Mouse (Mus musculus) heart, embryonic 12.5 days (tissue): Measurements from ENCODE around the gene U2af2. TPM values are rescaled to one million over a fixed set of nuclear protein-coding genes. Genes with fewer than 3 reads are reported as not detected.

Experiments
- ATAC-seq: fragments of 200-750 bp; cut with Nextera tagmentation; 2 replicates; pipeline ENCODE4 v1.8.0; 2017; ENCODE audit warnings: moderate TSS enrichment, moderate library complexity; ENCODE audit not compliant: insufficient number of reproducible peaks, low FRiP score
- H3K27ac ChIP-seq: fragments of 300-500 bp; sonication (generic); 2 replicates; pipeline ENCODE4 v1.5.1; 2016; ENCODE audit warnings: mild to moderate bottlenecking, moderate library complexity; ENCODE audit not compliant: poor library complexity, severe bottlenecking
- H3K27me3 ChIP-seq: fragments of 300-500 bp; sonication (generic); replicated peaks from 2 replicates; pipeline ENCODE4 v1.6.1; 2016; ENCODE audit warnings: mild to moderate bottlenecking, moderate library complexity
- H3K36me3 ChIP-seq: fragments of 300-500 bp; sonication (generic); 2 replicates; pipeline ENCODE4 v1.6.1; 2016; ENCODE audit warnings: mild to moderate bottlenecking, moderate library complexity
- H3K4me1 ChIP-seq: fragments of 300-500 bp; sonication (generic); replicated peaks from 2 replicates; pipeline ENCODE4 v1.6.1; 2016; ENCODE audit warnings: mild to moderate bottlenecking
- H3K4me2 ChIP-seq: fragments of 300-500 bp; sonication (generic); 2 replicates; pipeline ENCODE4 v1.6.1; 2016; ENCODE audit warnings: mild to moderate bottlenecking, moderate library complexity
- H3K4me3 ChIP-seq: fragments of 300-500 bp; sonication (generic); 2 replicates; pipeline ENCODE4 v1.5.1; 2016; ENCODE audit warnings: mild to moderate bottlenecking
- H3K9ac ChIP-seq: fragments of 300-500 bp; sonication (generic); 2 replicates; pipeline ENCODE4 v1.6.1; 2016; ENCODE audit warnings: mild to moderate bottlenecking, moderate library complexity
- H3K9me3 ChIP-seq: fragments of 300-500 bp; sonication (generic); replicated peaks from 2 replicates; pipeline ENCODE4 v1.6.1; 2016; ENCODE audit warnings: mild to moderate bottlenecking, moderate library complexity
- WGBS: fragments of 180-500 bp; shearing (Covaris S2); methylation state at CpG from one replicate; pipeline ENCODE4 v1.1.7; 2016; 5-methylcytosine and 5-hydroxymethylcytosine counted together
- polyA plus RNA-seq: library from polyadenylated mRNA; unstranded; fragments of >200 nt; fragmentation: Nextera tagmentation; extraction: Ambion mirVana; gene quantifications from 2 replicates; pipeline ENCODE4 v1.2.1, GENCODE M21; 2016

Gene U2af2
- polyA plus RNA-seq, 1 experiment from 2014 or later: 81.7 TPM

- Histone ChIP-seq H3K9me3 (no peaks in the 10 kb centered on the region), H3K36me3 (peaks cover 44% of the 10 kb centered on the region), H3K4me1 (peaks cover 13% of the 10 kb centered on the region), H3K4me2 (peak within 1 kb of the TSS; percentile 90), H3K27me3 (no peaks in the 10 kb centered on the region), H3K9ac (peak within 1 kb of the TSS; percentile 97), H3K27ac (peak within 1 kb of the TSS; percentile 97), H3K4me3 (peak within 1 kb of the TSS; percentile 95)
- peak; percentile 92 for ATAC-seq
- under 1% methylated on average over 49 of the region's 49 CpGs for WGBS
Measured at GRCm38 (mm10) chr7:5020000-5020681, 41.8 kb upstream of the U2af2 start, which contains the start of the genes Zfp865 and Ccdc106. Gene Zfp865 (plus strand): TSS chr7:5020376. Gene Ccdc106 (plus strand): TSS chr7:5020553.

GRCm38 (mm10) chr7:5020685-5021084 is 41.3 kb upstream of the U2af2 start:
- Histone ChIP-seq H3K27ac (peak overlapping the region; percentile 97), H3K27me3 (no peaks in the 10 kb centered on the region), H3K9me3 (no peaks in the 10 kb centered on the region), H3K36me3 (peaks cover 49% of the 10 kb centered on the region), H3K9ac (peak overlapping the region; percentile 97), H3K4me3 (peak overlapping the region; percentile 95), H3K4me1 (peaks cover 13% of the 10 kb centered on the region), H3K4me2 (peak overlapping the region; percentile 90)
- ATAC-seq: peak; percentile 6; the same call in 1 of the 2 replicates
- under 1% methylated on average over 15 of the region's 15 CpGs for WGBS

- 49% methylated on average over 5 of the region's 5 CpGs for WGBS
- H3K27me3 ChIP-seq: no peaks in the 10 kb centered on the region
- no peak for ATAC-seq
Measured at GRCm38 (mm10) chr7:5021197-5021596, 40.7 kb upstream of the U2af2 start.

GRCm38 (mm10) chr7:5029543-5029942 is 32.4 kb upstream of the U2af2 start:
- peaks cover 97% of the 10 kb centered on the region for H3K36me3 ChIP-seq
- H3K27me3 ChIP-seq: no peaks in the 10 kb centered on the region
- WGBS: 89% methylated on average over 22 of the region's 22 CpGs
- H3K4me1 ChIP-seq: no peaks in the 10 kb centered on the region
- no peak for ATAC-seq
- H3K9ac ChIP-seq: no peak overlapping the region
- H3K4me2 ChIP-seq: no peak overlapping the region
- H3K27ac ChIP-seq: no peak overlapping the region
- peaks cover 50% of the 10 kb centered on the region for H3K9me3 ChIP-seq
- no peak overlapping the region for H3K4me3 ChIP-seq

More at GRCm38 (mm10) chr7:5021197-5021596, 40.7 kb upstream of the U2af2 start:
- Histone ChIP-seq H3K4me1 (peaks cover 9% of the 10 kb centered on the region), H3K4me2 (peak overlapping the region; percentile 90), H3K4me3 (peak overlapping the region; percentile 95), H3K27ac (peak overlapping the region; percentile 97), H3K9me3 (no peaks in the 10 kb centered on the region), H3K9ac (peak overlapping the region; percentile 97), H3K36me3 (peaks cover 55% of the 10 kb centered on the region)

GRCm38 (mm10) chr7:5029946-5030345 is 32.0 kb upstream of the U2af2 start:
- no peak overlapping the region for H3K27ac ChIP-seq
- H3K4me1 ChIP-seq: no peaks in the 10 kb centered on the region
- peaks cover 50% of the 10 kb centered on the region for H3K9me3 ChIP-seq
- H3K4me2 ChIP-seq: no peak overlapping the region
- H3K27me3 ChIP-seq: no peaks in the 10 kb centered on the region
- WGBS: 86% methylated on average over 21 of the region's 21 CpGs
- ATAC-seq: no peak
- H3K4me3 ChIP-seq: no peak overlapping the region
- H3K36me3 ChIP-seq: peaks cover 97% of the 10 kb centered on the region
- H3K9ac ChIP-seq: no peak overlapping the region

GRCm38 (mm10) chr7:5030554-5031275 is 31.2 kb upstream of the U2af2 start:
- peaks cover 98% of the 10 kb centered on the region for H3K36me3 ChIP-seq
- no peak overlapping the region for H3K4me2 ChIP-seq
- no peaks in the 10 kb centered on the region for H3K4me1 ChIP-seq
- no peak overlapping the region for H3K27ac ChIP-seq
- no peak overlapping the region for H3K4me3 ChIP-seq
- WGBS: 81% methylated on average over 63 of the region's 63 CpGs
- no peak for ATAC-seq
- peaks cover 54% of the 10 kb centered on the region for H3K9me3 ChIP-seq
- no peaks in the 10 kb centered on the region for H3K27me3 ChIP-seq
- no peak overlapping the region for H3K9ac ChIP-seq

GRCm38 (mm10) chr7:5031496-5031895 is 30.4 kb upstream of the U2af2 start:
- no peak overlapping the region for H3K4me3 ChIP-seq
- no peaks in the 10 kb centered on the region for H3K27me3 ChIP-seq
- ATAC-seq: no peak
- no peak overlapping the region for H3K9ac ChIP-seq
- no peaks in the 10 kb centered on the region for H3K4me1 ChIP-seq
- H3K27ac ChIP-seq: no peak overlapping the region
- no peak overlapping the region for H3K4me2 ChIP-seq
- H3K36me3 ChIP-seq: peaks cover 98% of the 10 kb centered on the region
- H3K9me3 ChIP-seq: peaks cover 56% of the 10 kb centered on the region
- WGBS: 77% methylated on average over 46 of the region's 46 CpGs

- Histone ChIP-seq H3K9me3 (peaks cover 48% of the 10 kb centered on the region), H3K4me2 (no peak within 1 kb of the TSS), H3K36me3 (peaks cover 77% of the 10 kb centered on the region), H3K4me1 (peaks cover 7% of the 10 kb centered on the region), H3K27ac (no peak within 1 kb of the TSS), H3K4me3 (no peak within 1 kb of the TSS), H3K9ac (no peak within 1 kb of the TSS), H3K27me3 (no peaks in the 10 kb centered on the region)
- no peak for ATAC-seq
- WGBS: 84% methylated on average over 3 of the region's 3 CpGs
Measured at GRCm38 (mm10) chr7:5033818-5034217, 28.1 kb upstream of the U2af2 start, which contains the start of gene 4632433K11Rik. Gene 4632433K11Rik (plus strand): TSS chr7:5034118.

- whole genome bisulfite sequencing: 94% methylated on average over 17 of the region's 17 CpGs
- ATAC-seq: no peak
- H3K9ac ChIP-seq: no peak overlapping the region
- H3K4me2 ChIP-seq: no peak overlapping the region
- peaks cover 30% of the 10 kb centered on the region for H3K9me3 ChIP-seq
- peaks cover 10% of the 10 kb centered on the region for H3K4me1 ChIP-seq
- no peak overlapping the region for H3K4me3 ChIP-seq
- H3K27me3 ChIP-seq: no peaks in the 10 kb centered on the region
- H3K27ac ChIP-seq: no peak overlapping the region
- H3K36me3 ChIP-seq: peaks cover 59% of the 10 kb centered on the region
Measured at GRCm38 (mm10) chr7:5035628-5036027, 26.3 kb upstream of the U2af2 start.

GRCm38 (mm10) chr7:5036136-5036535 is 25.8 kb upstream of the U2af2 start:
- Histone ChIP-seq H3K4me3 (no peak overlapping the region), H3K9me3 (peaks cover 25% of the 10 kb centered on the region), H3K9ac (no peak overlapping the region), H3K27ac (no peak overlapping the region), H3K4me1 (peaks cover 10% of the 10 kb centered on the region), H3K4me2 (no peak overlapping the region), H3K36me3 (peaks cover 54% of the 10 kb centered on the region), H3K27me3 (no peaks in the 10 kb centered on the region)
- WGBS: 89% methylated on average over 9 of the region's 9 CpGs
- ATAC-seq: no peak

- Histone ChIP-seq H3K9me3 (peaks cover 16% of the 10 kb centered on the region), H3K27ac (no peak overlapping the region), H3K4me1 (peaks cover 10% of the 10 kb centered on the region), H3K4me3 (no peak overlapping the region), H3K9ac (no peak overlapping the region), H3K4me2 (no peak overlapping the region), H3K27me3 (no peaks in the 10 kb centered on the region), H3K36me3 (peaks cover 51% of the 10 kb centered on the region)
- ATAC-seq: no peak
- 86% methylated on average over 7 of the region's 7 CpGs for WGBS
Measured at GRCm38 (mm10) chr7:5037026-5037425, 24.9 kb upstream of the U2af2 start.
